Mouse (Mus musculus) forebrain, embryonic 14.5 days (tissue): Measurements from ENCODE around the gene Psmd11. TPM values are rescaled to one million over a fixed set of nuclear protein-coding genes. Genes with fewer than 3 reads are reported as not detected.

Source experiments
- ATAC-seq: fragments of 200-750 bp; cut with Nextera tagmentation; 2 replicates; pipeline ENCODE4 v1.8.0; 2017; ENCODE audit warnings: mild to moderate bottlenecking, moderate library complexity
- DNase-seq: peaks from one replicate; pipeline ENCODE4 v3.0.0-alpha.2; 2015; ENCODE audit warnings: low spot score
- H3K27ac ChIP-seq: fragments of 300-500 bp; sonication (generic); 2 replicates; pipeline ENCODE4 v1.5.1; 2014; ENCODE audit warnings: low read depth, mild to moderate bottlenecking, control low read depth, low read length, moderate library complexity
- H3K27me3 ChIP-seq: fragments of 300-500 bp; sonication (generic); replicated peaks from 2 replicates; pipeline ENCODE4 v1.6.1; 2014; ENCODE audit warnings: low read length, control low read depth, mixed read lengths; ENCODE audit not compliant: control insufficient read depth, insufficient read depth
- H3K36me3 ChIP-seq: fragments of 300-500 bp; sonication (generic); 2 replicates; pipeline ENCODE4 v1.6.1; 2014; ENCODE audit warnings: low read length, control low read depth; ENCODE audit not compliant: control insufficient read depth, insufficient read depth
- H3K4me1 ChIP-seq: fragments of 300-500 bp; sonication (generic); 2 replicates; pipeline ENCODE4 v1.6.1; 2014; ENCODE audit warnings: antibody characterized with exemption, low read length, control low read depth; ENCODE audit not compliant: control insufficient read depth, insufficient read depth
- H3K4me2 ChIP-seq: fragments of 300-500 bp; sonication (generic); 2 replicates; pipeline ENCODE4 v1.6.1; 2014; ENCODE audit warnings: mild to moderate bottlenecking, control low read depth, low read length
- H3K4me3 ChIP-seq: fragments of 300-500 bp; sonication (generic); 2 replicates; pipeline ENCODE4 v1.5.1; 2014; ENCODE audit warnings: low read depth, low read length, control low read depth
- H3K9ac ChIP-seq: fragments of 300-500 bp; sonication (generic); 2 replicates; pipeline ENCODE4 v1.6.1; 2014; ENCODE audit warnings: mild to moderate bottlenecking, low read length, control low read depth, moderate library complexity
- H3K9me3 ChIP-seq: fragments of 300-500 bp; sonication (generic); replicated peaks from 2 replicates; pipeline ENCODE4 v1.6.1; 2016; ENCODE audit warnings: low read length, control low read depth, mixed read lengths; ENCODE audit not compliant: control insufficient read depth
- WGBS: fragments of 180-500 bp; shearing (Covaris S2); extraction: QIAGEN DNeasy Blood & Tissue Kit; methylation state at CpG from one replicate; pipeline ENCODE4 v1.1.7; 2014; 5-methylcytosine and 5-hydroxymethylcytosine counted together
- polyA plus RNA-seq: library from polyadenylated mRNA; unstranded; fragments of >200 nt; fragmentation: Nextera tagmentation; extraction: Ambion mirVana; gene quantifications from 2 replicates; pipeline ENCODE4 v1.2.1, GENCODE M21; 2014

Psmd11 gene
- polyA plus RNA-seq, 1 experiment from 2014 or later = 340 TPM

GRCm38 (mm10) chr11:80478694-80479412 lies 50.4 kb downstream of the Psmd11 start:
- Histone ChIP-seq H3K4me3 (peak overlapping the region; percentile 89), H3K36me3 (peaks cover 49% of the 10 kb centered on the region), H3K4me1 (peaks cover 35% of the 10 kb centered on the region), H3K27me3 (no peaks in the 10 kb centered on the region), H3K4me2 (peak overlapping the region; percentile 82), H3K9me3 (no peaks in the 10 kb centered on the region), H3K27ac (peak overlapping the region; percentile 99), H3K9ac (peak overlapping the region; percentile 99)
- DNase-seq = peak; percentile 43
- ATAC-seq = no peak
- WGBS = 15% methylated on average over 14 of the region's 14 CpGs

GRCm38 (mm10) chr11:80479425-80479824 lies 51.0 kb downstream of the Psmd11 start:
- peaks cover 44% of the 10 kb centered on the region for H3K36me3 ChIP-seq
- H3K27me3 ChIP-seq = no peaks in the 10 kb centered on the region
- DNase-seq (peak; percentile 62), ATAC-seq (no peak)
- H3K9ac ChIP-seq = peak overlapping the region; percentile 99
- peaks cover 40% of the 10 kb centered on the region for H3K4me1 ChIP-seq
- peak overlapping the region; percentile 89 for H3K4me3 ChIP-seq
- peak overlapping the region; percentile 99 for H3K27ac ChIP-seq
- peak overlapping the region; percentile 82 for H3K4me2 ChIP-seq
- 53% methylated on average over 3 of the region's 5 CpGs for WGBS
- H3K9me3 ChIP-seq = no peaks in the 10 kb centered on the region

GRCm38 (mm10) chr11:80479906-80480866 lies 51.8 kb downstream of the Psmd11 start:
- Histone ChIP-seq H3K9ac (peak overlapping the region; percentile 99), H3K27me3 (no peaks in the 10 kb centered on the region), H3K4me1 (peaks cover 48% of the 10 kb centered on the region), H3K4me2 (peak overlapping the region; percentile 82), H3K27ac (peak overlapping the region; percentile 99), H3K36me3 (peaks cover 43% of the 10 kb centered on the region), H3K9me3 (no peaks in the 10 kb centered on the region), H3K4me3 (peak overlapping the region; percentile 89)
- no peak for ATAC-seq
- WGBS = 68% methylated on average over 31 of the region's 31 CpGs
- no peak for DNase-seq

- peaks cover 43% of the 10 kb centered on the region for H3K36me3 ChIP-seq
- DNase-seq (no peak), ATAC-seq (no peak)
- WGBS = 76% methylated on average over 13 of the region's 13 CpGs
- H3K4me2 ChIP-seq = peak overlapping the region; percentile 82
- peaks cover 46% of the 10 kb centered on the region for H3K4me1 ChIP-seq
- H3K4me3 ChIP-seq = peak overlapping the region; percentile 89
- no peak overlapping the region for H3K27ac ChIP-seq
- H3K9ac ChIP-seq = peak overlapping the region; percentile 57
- H3K9me3 ChIP-seq = no peaks in the 10 kb centered on the region
- H3K27me3 ChIP-seq = no peaks in the 10 kb centered on the region
These were observed 53.1 kb downstream of the Psmd11 start for GRCm38 (mm10) chr11:80481409-80482050.

GRCm38 (mm10) chr11:80482347-80482746 lies 53.9 kb downstream of the Psmd11 start:
- DNase-seq (no peak), ATAC-seq (no peak)
- Histone ChIP-seq H3K27ac (no peak overlapping the region; the same call in 1 of the 2 replicates), H3K9ac (0 out of 2 replicates have a peak overlapping the region, but pooled peaks have one; percentile 35), H3K27me3 (no peaks in the 10 kb centered on the region), H3K9me3 (no peaks in the 10 kb centered on the region), H3K4me1 (peaks cover 47% of the 10 kb centered on the region), H3K4me2 (peak overlapping the region; percentile 82), H3K36me3 (peaks cover 43% of the 10 kb centered on the region), H3K4me3 (peak overlapping the region; percentile 6; the same call in 1 of the 2 replicates)
- 77% methylated on average over 10 of the region's 10 CpGs for WGBS

- Histone ChIP-seq H3K9ac (peak overlapping the region; percentile 35; the same call in 1 of the 2 replicates), H3K4me3 (peak overlapping the region; percentile 6; the same call in 1 of the 2 replicates), H3K27ac (peak overlapping the region; percentile 46; the same call in 1 of the 2 replicates), H3K4me1 (peaks cover 52% of the 10 kb centered on the region), H3K27me3 (no peaks in the 10 kb centered on the region), H3K36me3 (peaks cover 39% of the 10 kb centered on the region), H3K9me3 (no peaks in the 10 kb centered on the region), H3K4me2 (peak overlapping the region; percentile 82)
- ATAC-seq = no peak
- 80% methylated on average over 7 of the region's 7 CpGs for WGBS
- DNase-seq = no peak
These were observed 54.5 kb downstream of the Psmd11 start for GRCm38 (mm10) chr11:80482921-80483320.

- H3K4me2 ChIP-seq = peak overlapping the region; percentile 82
- H3K4me1 ChIP-seq = peaks cover 56% of the 10 kb centered on the region
- peak overlapping the region; percentile 48 for H3K9ac ChIP-seq
- H3K27ac ChIP-seq = peak overlapping the region; percentile 76
- H3K9me3 ChIP-seq = no peaks in the 10 kb centered on the region
- ATAC-seq = no peak
- peaks cover 32% of the 10 kb centered on the region for H3K36me3 ChIP-seq
- peak overlapping the region; percentile 11; the same call in 1 of the 2 replicates for H3K4me3 ChIP-seq
- no peak for DNase-seq
- 73% methylated on average over 6 of the region's 6 CpGs for whole genome bisulfite sequencing
- H3K27me3 ChIP-seq = no peaks in the 10 kb centered on the region
These were observed 55.2 kb downstream of the Psmd11 start for GRCm38 (mm10) chr11:80483536-80484067.

- ATAC-seq (peak; percentile 77), DNase-seq (peak; percentile 86)
- Histone ChIP-seq H3K36me3 (peaks cover 25% of the 10 kb centered on the region), H3K9ac (peak overlapping the region; percentile 48), H3K27me3 (no peaks in the 10 kb centered on the region), H3K4me1 (peaks cover 62% of the 10 kb centered on the region), H3K4me2 (peak overlapping the region; percentile 82), H3K9me3 (no peaks in the 10 kb centered on the region), H3K4me3 (peak overlapping the region; percentile 11; the same call in 1 of the 2 replicates), H3K27ac (peak overlapping the region; percentile 76)
- WGBS = 19% methylated on average over 12 of the region's 12 CpGs
These were observed 55.9 kb downstream of the Psmd11 start for GRCm38 (mm10) chr11:80484191-80484791.
